Mouse (Mus musculus) MN1 (cell line): Measurements from ENCODE around the gene Tmem45a.
"Not testable (repeated sequence)": the region's sequence is repeated elsewhere in the genome, so short reads cannot be mapped to it uniquely, and the experiment has no call there.

Source experiments
- DNase-seq: peaks from one replicate; pipeline ENCODE4 v3.0.0-alpha.2; 2016; ENCODE audit warnings: low spot score

Tmem45a gene

GRCm38 (mm10) chr16:56885824-56886615 lies at the start of gene Tmem45a:
TSS of gene Tmem45a (minus strand) at chr16:56886166.
- DNase-seq: no peak

- DNase-seq: no peak
These were observed 42.1 kb upstream of the Tmem45a start, which contains the start of gene Lnp1 for GRCm38 (mm10) chr16:56928023-56928422. TSS of gene Lnp1 (minus strand) at chr16:56928061.

DNA sequence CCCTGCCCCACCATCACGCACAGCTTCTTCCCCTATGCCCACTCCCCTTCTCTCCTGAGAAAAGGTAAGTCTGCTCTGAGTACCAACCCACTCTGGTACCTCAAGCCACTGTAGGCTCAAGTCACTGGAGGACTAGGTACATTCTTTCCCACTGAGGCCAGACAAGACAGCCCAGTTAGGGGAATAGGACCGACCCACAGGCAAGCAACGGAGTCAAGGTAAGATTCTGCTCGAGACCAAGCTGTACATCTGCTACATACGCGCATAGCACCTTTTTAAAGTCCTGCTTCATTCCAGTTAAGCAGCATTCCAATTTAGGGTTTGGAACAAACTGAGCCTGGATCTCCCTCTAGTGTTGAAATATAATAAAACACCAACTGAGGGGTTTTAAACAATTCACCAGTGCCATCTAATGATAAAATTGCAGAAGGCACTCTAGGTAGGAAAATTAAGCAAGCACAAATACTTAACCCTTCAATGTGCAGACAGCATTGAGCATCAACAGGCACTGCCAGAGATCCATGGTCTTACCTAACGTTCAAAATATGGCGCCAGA lies 34.2 kb upstream of the Tmem45a start:
- peak; percentile 66 for DNase-seq

DNA sequence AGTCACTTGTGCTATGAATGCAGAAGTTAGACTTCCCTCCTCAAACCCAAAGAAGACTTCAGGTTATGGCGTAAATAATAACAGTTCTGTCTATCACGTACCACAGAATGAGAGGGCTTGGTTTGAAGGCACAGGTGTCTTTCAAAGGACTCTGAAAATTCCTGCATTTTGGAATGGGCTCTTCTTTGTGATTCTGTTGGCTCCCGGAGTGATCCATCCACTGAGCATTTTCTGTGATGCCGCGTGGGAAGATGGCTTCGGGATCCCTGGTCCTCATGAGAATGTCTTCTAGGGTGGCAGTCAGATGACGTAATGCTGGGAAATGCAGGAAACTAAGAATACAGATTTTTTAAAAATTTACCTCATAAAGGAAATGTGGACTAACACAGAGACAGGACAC lies 31.3 kb upstream of the Tmem45a start:
- no peak for DNase-seq

DNA sequence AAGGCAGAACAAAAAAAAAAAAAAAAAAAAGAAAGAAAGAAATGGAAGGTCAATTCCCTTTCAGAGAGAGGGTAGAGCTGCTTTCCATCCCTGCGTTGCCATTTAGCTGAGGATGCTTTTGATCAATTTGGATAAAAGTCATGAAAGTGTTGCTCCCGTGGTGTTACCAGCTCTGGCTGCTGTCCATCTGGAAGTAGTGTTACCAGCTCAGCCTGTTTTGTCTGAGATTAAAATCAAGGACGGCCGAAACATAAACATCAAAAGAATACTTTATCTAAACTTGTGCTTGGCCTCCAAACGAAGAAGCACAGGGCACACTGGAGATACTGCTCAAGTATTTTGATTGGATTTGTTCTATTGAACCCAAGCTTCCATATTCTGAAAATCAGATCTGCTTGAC lies 23.0 kb upstream of the Tmem45a start:
- DNase-seq: no peak

GRCm38 (mm10) chr16:56902206-56902605 lies 16.2 kb upstream of the Tmem45a start:
- not testable (repeated sequence) for DNase-seq

DNA sequence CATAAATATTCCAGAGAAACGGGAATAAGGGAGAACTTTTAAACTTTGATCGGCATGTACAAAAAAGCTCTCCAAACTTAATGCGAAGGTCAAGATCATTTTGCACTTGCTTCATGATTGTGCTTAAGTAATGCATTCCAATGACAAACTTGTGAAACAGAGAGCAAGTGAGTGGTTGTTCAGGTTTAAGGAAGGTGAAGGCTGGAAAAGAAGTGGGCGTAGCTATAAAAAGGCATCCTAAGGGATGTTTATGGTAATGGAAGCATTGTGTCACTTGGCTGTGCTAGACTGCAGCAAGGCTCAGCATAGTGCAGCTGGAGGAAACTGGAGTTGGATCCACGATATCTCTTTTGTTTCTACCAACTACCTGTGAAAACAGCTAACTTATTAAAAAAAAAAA lies 5.6 kb upstream of the Tmem45a start:
- no peak for DNase-seq

GRCm38 (mm10) chr16:56886616-56887116 lies 700 bp upstream of the Tmem45a start:
- DNase-seq: no peak

DNA sequence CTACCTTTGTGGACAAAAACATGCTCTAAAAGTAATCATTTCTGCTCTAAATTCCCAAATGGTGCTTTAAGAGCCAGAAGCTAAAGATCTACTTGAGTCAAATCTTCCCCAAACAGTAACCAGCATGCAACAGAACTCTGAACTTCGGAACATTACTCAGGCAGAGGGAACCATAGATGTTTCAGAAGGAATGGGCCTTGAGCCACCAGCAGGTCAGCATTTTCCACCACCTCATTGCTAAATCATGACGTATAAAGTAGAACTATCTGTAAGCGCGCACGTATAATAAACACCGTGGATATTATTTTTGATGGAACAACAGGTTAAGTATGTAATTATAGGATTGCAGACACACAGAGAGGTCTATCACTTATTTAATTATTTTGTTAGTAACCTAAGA lies 1.2 kb downstream of the Tmem45a start:
- no peak for DNase-seq

DNA sequence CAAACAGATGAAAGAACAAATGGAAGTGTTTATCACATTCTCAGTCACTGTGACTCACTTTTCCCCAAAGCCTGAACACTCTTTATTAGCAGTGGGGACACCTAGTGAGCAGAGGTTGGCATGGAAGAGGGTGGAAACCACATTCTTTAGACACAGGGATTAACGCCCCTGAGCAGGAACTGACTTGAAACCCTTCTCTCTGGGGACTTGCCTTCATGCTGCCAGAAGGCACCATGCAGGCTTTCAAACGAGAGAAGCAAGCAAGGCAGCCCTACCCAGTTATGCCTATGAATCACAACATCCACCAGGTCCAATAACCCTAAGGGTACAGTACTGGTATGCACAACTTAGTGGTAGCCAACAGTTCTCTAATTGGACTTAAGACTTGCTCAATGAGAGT lies 12.6 kb downstream of the Tmem45a start:
- no peak for DNase-seq

- no peak for DNase-seq
These were observed 15.5 kb downstream of the Tmem45a start for GRCm38 (mm10) chr16:56870458-56870857.

DNA sequence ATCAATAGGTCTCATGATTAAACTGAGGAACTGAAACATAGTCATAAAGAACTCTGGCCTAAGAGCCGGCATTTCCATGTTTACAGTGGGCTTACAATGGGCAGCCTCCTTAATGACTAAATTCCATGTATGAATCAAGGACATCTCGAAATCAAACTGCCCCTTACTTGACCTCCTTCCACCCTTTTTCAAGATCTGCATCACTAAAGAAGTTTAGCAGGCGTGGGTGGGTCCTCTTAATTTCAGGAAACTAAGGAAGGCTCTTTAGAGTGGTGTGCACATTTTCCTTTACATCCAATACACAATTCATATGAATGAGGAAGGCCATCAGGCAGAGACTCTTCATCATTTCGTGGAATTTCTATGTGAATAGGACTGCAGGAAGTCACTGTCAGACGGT lies 17.6 kb downstream of the Tmem45a start:
- no peak for DNase-seq

GRCm38 (mm10) chr16:56867591-56867990 lies 18.4 kb downstream of the Tmem45a start:
- DNase-seq: no peak

DNA sequence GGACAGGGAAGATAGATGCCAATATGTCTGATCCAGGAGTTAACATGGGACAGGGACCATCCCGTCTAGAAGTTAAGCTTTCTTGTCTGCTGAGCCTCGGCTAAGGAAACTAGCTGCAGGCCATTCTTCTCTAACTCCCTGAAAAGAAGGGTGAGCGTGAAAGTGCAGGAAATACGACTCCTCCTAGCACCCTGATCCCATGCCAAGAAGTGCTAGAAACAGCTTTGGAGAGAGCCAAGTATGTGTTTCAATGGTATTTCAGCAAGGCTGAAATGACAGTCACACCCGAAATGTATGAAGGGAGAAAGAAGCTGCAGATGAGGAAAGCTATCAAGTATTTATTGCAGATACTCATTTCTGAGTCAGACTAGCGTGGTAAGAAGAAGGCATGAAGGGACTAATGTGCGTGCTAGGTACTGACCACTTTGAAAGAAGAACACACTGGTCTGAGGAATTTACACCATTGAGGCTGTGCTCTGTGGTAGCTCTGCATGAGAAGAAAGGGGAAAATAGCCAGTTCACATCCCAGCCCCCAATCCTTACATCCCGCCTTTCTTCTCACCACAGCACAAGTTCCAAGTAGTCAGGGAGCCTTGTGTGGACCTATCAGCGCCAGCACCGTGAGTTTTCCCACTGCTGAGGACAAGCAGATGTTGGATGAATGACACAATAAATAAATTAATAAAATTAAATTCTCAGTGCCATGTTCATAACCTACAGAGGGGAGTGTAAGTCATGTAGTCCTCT lies 33.0 kb downstream of the Tmem45a start:
- no peak for DNase-seq

- DNase-seq: no peak
These were observed 43.0 kb downstream of the Tmem45a start for GRCm38 (mm10) chr16:56842988-56843387.

GRCm38 (mm10) chr16:56833312-56833711 lies 52.7 kb downstream of the Tmem45a start:
- DNase-seq: no peak

- DNase-seq: no peak
These were observed 54.0 kb downstream of the Tmem45a start for GRCm38 (mm10) chr16:56831986-56832385.

DNA sequence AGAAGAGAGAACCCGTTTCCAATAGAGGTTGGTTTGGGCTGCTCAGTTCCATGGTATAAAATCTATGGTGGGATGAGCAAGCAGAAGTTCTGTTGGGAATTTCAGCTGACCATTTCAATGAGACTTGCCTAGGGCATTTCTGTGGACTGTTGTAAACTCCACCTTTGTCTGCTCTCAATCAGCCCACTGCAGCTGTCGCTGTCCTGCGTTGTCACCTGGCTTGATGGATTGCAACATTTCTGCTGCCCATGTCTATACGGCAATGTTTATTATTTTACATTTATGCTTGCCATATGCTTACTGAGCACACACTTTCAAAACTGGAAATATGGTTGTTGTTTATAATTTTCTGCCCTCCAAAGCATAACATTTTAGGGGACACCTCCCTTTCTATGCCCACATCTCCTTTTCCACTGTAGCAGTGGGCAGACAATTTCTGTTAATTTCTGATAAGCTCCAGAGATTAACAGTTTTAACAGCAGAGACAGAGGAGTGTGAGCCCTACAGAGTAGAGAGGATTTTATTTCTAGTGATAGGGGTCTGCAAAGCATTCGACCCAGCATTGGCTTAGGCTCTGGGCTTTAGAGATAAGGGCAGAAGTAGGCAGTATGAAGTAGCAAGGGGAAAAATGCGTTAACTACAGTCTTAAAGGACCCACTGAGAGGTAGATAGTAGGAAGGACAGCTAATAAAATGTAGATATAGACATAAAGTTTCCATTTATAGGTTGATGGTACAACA lies 84.4 kb downstream of the Tmem45a start:
- no peak for DNase-seq

DNA sequence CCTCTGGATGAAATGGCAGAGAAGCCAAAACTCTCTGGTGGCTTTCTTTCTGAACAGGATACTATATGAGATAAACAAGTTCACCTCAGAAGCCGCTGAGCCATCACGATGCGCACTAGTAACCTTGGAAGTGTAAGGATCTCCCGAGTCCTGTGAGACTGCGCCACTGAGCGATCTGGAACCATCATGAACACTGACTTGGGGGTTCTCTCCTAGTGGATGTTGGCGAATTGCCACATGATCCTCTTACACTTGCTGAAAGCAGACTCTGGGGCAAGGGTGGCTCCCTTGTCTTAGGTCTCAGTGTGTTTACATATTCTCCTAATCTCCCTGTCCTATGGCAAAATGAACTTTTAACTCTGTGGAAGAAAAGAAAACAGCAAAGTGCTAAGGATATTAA lies 85.0 kb downstream of the Tmem45a start:
- no peak for DNase-seq

DNA sequence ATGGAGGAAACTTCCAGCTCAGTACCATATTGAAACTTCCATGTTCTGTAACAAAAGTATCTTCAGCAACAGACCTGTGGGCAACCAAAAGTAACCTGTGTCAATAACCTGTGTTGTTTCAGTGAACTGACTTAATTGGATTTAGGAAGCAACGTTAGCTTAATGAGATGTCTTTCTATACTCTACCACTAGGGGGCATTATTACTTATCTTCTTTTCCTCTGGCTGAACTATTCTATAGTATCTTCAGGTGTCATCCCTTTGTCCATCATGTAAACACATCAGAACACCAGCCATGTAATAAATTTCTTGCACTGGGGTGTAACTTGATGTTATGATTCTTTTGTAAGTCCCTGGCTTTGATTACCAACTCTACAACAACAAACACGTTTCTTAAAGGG lies 85.5 kb downstream of the Tmem45a start:
- DNase-seq: no peak

- DNase-seq: no peak
These were observed 86.4 kb downstream of the Tmem45a start for GRCm38 (mm10) chr16:56799541-56800029.

GRCm38 (mm10) chr16:56798873-56799272 lies 87.1 kb downstream of the Tmem45a start:
- DNase-seq: no peak
